Mouse (Mus musculus) heart, embryonic 14.5 days (tissue): ENCODE measurements around the gene Ankrd65. TPM values are rescaled to one million over a fixed set of nuclear protein-coding genes. Genes with fewer than 3 reads are reported as not detected.
A peak's percentile ranks its signal among the peaks of the same experiment; 100 is the strongest.
"Not testable (repeated sequence)": the region's sequence is repeated elsewhere in the genome, so short reads cannot be mapped to it uniquely, and the experiment has no call there.

Source experiments
- ATAC-seq: fragments of 200-750 bp; cut with Nextera tagmentation; 2 replicates; pipeline ENCODE4 v1.8.0; 2017; ENCODE audit warnings: low read depth, moderate TSS enrichment; ENCODE audit not compliant: insufficient number of reproducible peaks, insufficient read depth, low FRiP score
- H3K27ac ChIP-seq, 2 experiments: fragments of 200-500 bp in 1 of 2; fragments of 300-500 bp in 1 of 2; sonication (generic) in 1 of 2; replicated peaks in 1 of 2; 2 replicates each; pipeline ENCODE4 v1.5.1; 2012 to 2014; ENCODE audit warnings: low read depth in 2 of 2, low read length in 2 of 2, control low read depth in 1 of 2, mild to moderate bottlenecking in 1 of 2, mixed read lengths in 1 of 2; ENCODE audit not compliant: control insufficient read depth in 1 of 2, insufficient read depth in 1 of 2
- H3K27me3 ChIP-seq: fragments of 300-500 bp; sonication (generic); 2 replicates; pipeline ENCODE4 v1.6.1; 2014; ENCODE audit warnings: mild to moderate bottlenecking, low read length, control low read depth; ENCODE audit not compliant: control insufficient read depth, insufficient read depth
- H3K36me3 ChIP-seq: fragments of 300-500 bp; sonication (generic); 2 replicates; pipeline ENCODE4 v1.6.1; 2014; ENCODE audit warnings: mild to moderate bottlenecking, control low read depth, low read length, mixed read lengths; ENCODE audit not compliant: control insufficient read depth, insufficient read depth
- H3K4me1 ChIP-seq, 2 experiments: fragments of 200-500 bp in 1 of 2; fragments of 300-500 bp in 1 of 2; sonication (generic) in 1 of 2; 2 replicates each; pipeline ENCODE4 v1.6.1; 2012 to 2014; ENCODE audit warnings: low read length in 2 of 2, control low read depth in 1 of 2, mixed read lengths in 1 of 2; ENCODE audit not compliant: control insufficient read depth in 2 of 2, insufficient read depth in 2 of 2
- H3K4me2 ChIP-seq: fragments of 300-500 bp; sonication (generic); 2 replicates; pipeline ENCODE4 v1.6.1; 2014; ENCODE audit warnings: mild to moderate bottlenecking, low read length
- H3K4me3 ChIP-seq, 2 experiments: fragments of 200-500 bp in 1 of 2; fragments of 300-500 bp in 1 of 2; sonication (generic) in 1 of 2; 2 replicates each; pipeline ENCODE4 v1.5.1; 2012 to 2014; ENCODE audit warnings: low read length in 2 of 2, mild to moderate bottlenecking in 2 of 2, control low read depth in 1 of 2, low read depth in 1 of 2, moderate library complexity in 1 of 2; ENCODE audit not compliant: control insufficient read depth in 1 of 2, insufficient read depth in 1 of 2
- H3K9ac ChIP-seq: fragments of 300-500 bp; sonication (generic); 2 replicates; pipeline ENCODE4 v1.6.1; 2014; ENCODE audit warnings: mild to moderate bottlenecking, low read length
- H3K9me3 ChIP-seq: fragments of 300-500 bp; sonication (generic); 2 replicates; pipeline ENCODE4 v1.6.1; 2016; ENCODE audit warnings: low read length, control low read depth; ENCODE audit not compliant: control insufficient read depth
- WGBS: fragments of 180-500 bp; shearing (Covaris S2); extraction: QIAGEN DNeasy Blood & Tissue Kit; methylation state at CpG from one replicate; pipeline ENCODE4 v1.1.7; 2014; 5-methylcytosine and 5-hydroxymethylcytosine counted together
- polyA plus RNA-seq: library from polyadenylated mRNA; unstranded; fragments of >200 nt; fragmentation: Nextera tagmentation; extraction: Ambion mirVana; gene quantifications from 2 replicates; pipeline ENCODE4 v1.2.1, GENCODE M21; 2014

Ankrd65 gene
- polyA plus RNA-seq, 1 experiment from 2014 or later: not detected

GRCm38 (mm10) chr4:155785246-155785645, 5.0 kb upstream of the Ankrd65 start:
- Histone ChIP-seq H3K4me3 (peak overlapping the region; percentile 18 to 68), H3K36me3 (no peaks in the 10 kb centered on the region), H3K9me3 (no peaks in the 10 kb centered on the region), H3K27me3 (no peaks in the 10 kb centered on the region), H3K4me1 (peaks cover 11 to 29% of the 10 kb centered on the region in 2 experiments), H3K9ac (peak overlapping the region; percentile 58), H3K4me2 (peak overlapping the region; percentile 49), H3K27ac (peak overlapping the region; percentile 35 to 70)
- no peak for ATAC-seq
- WGBS: 63% methylated on average over 10 of the region's 10 CpGs

GRCm38 (mm10) chr4:155785819-155786218, 4.4 kb upstream of the Ankrd65 start, which contains the start of gene Tmem88b:
Gene Tmem88b, minus strand, starts transcription at chr4:155785874.
- Histone ChIP-seq H3K4me1 (peaks cover 9 to 26% of the 10 kb centered on the region in 2 experiments), H3K9me3 (no peaks in the 10 kb centered on the region), H3K4me2 (peak within 1 kb of the TSS; percentile 82), H3K27me3 (no peaks in the 10 kb centered on the region), H3K4me3 (peak within 1 kb of the TSS; percentile 68 to 71), H3K36me3 (no peaks in the 10 kb centered on the region), H3K27ac (peak within 1 kb of the TSS; percentile 35 to 85), H3K9ac (peak within 1 kb of the TSS; percentile 88)
- ATAC-seq: no peak
- 28% methylated on average over 5 of the region's 5 CpGs for whole genome bisulfite sequencing

- Histone ChIP-seq H3K27me3 (no peaks in the 10 kb centered on the region), H3K9ac (no peak overlapping the region), H3K36me3 (no peaks in the 10 kb centered on the region), H3K4me3 (no peak overlapping the region), H3K4me1 (peaks cover 6 to 23% of the 10 kb centered on the region in 2 experiments; a peak in 3 of 4 replicates), H3K27ac (no peak overlapping the region), H3K4me2 (no peak overlapping the region), H3K9me3 (no peaks in the 10 kb centered on the region)
- WGBS: 54% methylated on average over 3 of the region's 3 CpGs
- ATAC-seq: no peak
These were observed 1.9 kb upstream of the Ankrd65 start for GRCm38 (mm10) chr4:155788300-155788699.

GRCm38 (mm10) chr4:155788833-155789232, 1.4 kb upstream of the Ankrd65 start:
- H3K4me1 ChIP-seq: peaks cover 5 to 17% of the 10 kb centered on the region in 2 experiments; a peak in 3 of 4 replicates
- WGBS: 72% methylated on average over 4 of the region's 4 CpGs
- H3K36me3 ChIP-seq, H3K27me3 ChIP-seq, H3K9me3 ChIP-seq, ATAC-seq, H3K4me3 ChIP-seq, H3K4me2 ChIP-seq, H3K27ac ChIP-seq, H3K9ac ChIP-seq: not testable (repeated sequence)

- Histone ChIP-seq H3K9ac (no peak overlapping the region), H3K9me3 (no peaks in the 10 kb centered on the region), H3K27me3 (no peaks in the 10 kb centered on the region), H3K4me2 (no peak overlapping the region), H3K36me3 (no peaks in the 10 kb centered on the region), H3K4me3 (no peak overlapping the region), H3K27ac (no peak overlapping the region), H3K4me1 (peaks cover 0 to 4% of the 10 kb centered on the region in 2 experiments; a peak in 2 of 4 replicates)
- 66% methylated on average over 3 of the region's 3 CpGs for WGBS
- ATAC-seq: no peak
These were observed 467 bp downstream of the Ankrd65 start for GRCm38 (mm10) chr4:155790650-155791161.

- Histone ChIP-seq H3K9me3 (no peaks in the 10 kb centered on the region), H3K4me3 (no peak overlapping the region), H3K4me1 (no peaks in the 10 kb centered on the region), H3K36me3 (no peaks in the 10 kb centered on the region), H3K27ac (no peak overlapping the region), H3K4me2 (no peak overlapping the region), H3K9ac (no peak overlapping the region), H3K27me3 (no peaks in the 10 kb centered on the region)
- WGBS: 61% methylated on average over 24 of the region's 24 CpGs
- no peak for ATAC-seq
These were observed 1.1 kb downstream of the Ankrd65 start for GRCm38 (mm10) chr4:155791240-155791933.

- ATAC-seq: no peak
- 53% methylated on average over 2 of the region's 2 CpGs for WGBS
These were observed 3.5 kb downstream of the Ankrd65 start for GRCm38 (mm10) chr4:155793730-155794129.

More at GRCm38 (mm10) chr4:155793730-155794129, 3.5 kb downstream of the Ankrd65 start:
- Histone ChIP-seq H3K9ac (no peak overlapping the region), H3K9me3 (no peaks in the 10 kb centered on the region), H3K4me3 (no peak overlapping the region), H3K27me3 (no peaks in the 10 kb centered on the region; the same call in 1 of the 2 replicates), H3K36me3 (no peaks in the 10 kb centered on the region), H3K4me2 (no peak overlapping the region), H3K27ac (no peak overlapping the region), H3K4me1 (no peaks in the 10 kb centered on the region)
